Mouse (Mus musculus) megakaryocyte, adult 5-6 weeks (primary cell): ENCODE measurements around the gene Xrcc2. TPM values are rescaled to one million over a fixed set of nuclear protein-coding genes. Genes with fewer than 3 reads are reported as not detected.

ENCODE experiments used
- ATAC-seq: 2 replicates; pipeline ENCODE4 v1.8.0; 2016; ENCODE audit warnings: mild to moderate bottlenecking, inconsistent platforms; ENCODE audit not compliant: poor library complexity, severe bottlenecking
- total RNA-seq, 2 experiments: library from RNA; stranded (forward) in 1 of 2; stranded (reverse) in 1 of 2; fragments of 153-499, 151-499 nt in 1 of 2; fragments of 221-1000, 200-1000 nt in 1 of 2; gene quantifications; 2 replicates each; pipeline versions ENCODE4 v1.2.3 to v1.2.4; 2015 to 2017

Gene Xrcc2
- total RNA-seq, 2 experiments from 2014 or later = 6.8 to 8.1 TPM

DNA sequence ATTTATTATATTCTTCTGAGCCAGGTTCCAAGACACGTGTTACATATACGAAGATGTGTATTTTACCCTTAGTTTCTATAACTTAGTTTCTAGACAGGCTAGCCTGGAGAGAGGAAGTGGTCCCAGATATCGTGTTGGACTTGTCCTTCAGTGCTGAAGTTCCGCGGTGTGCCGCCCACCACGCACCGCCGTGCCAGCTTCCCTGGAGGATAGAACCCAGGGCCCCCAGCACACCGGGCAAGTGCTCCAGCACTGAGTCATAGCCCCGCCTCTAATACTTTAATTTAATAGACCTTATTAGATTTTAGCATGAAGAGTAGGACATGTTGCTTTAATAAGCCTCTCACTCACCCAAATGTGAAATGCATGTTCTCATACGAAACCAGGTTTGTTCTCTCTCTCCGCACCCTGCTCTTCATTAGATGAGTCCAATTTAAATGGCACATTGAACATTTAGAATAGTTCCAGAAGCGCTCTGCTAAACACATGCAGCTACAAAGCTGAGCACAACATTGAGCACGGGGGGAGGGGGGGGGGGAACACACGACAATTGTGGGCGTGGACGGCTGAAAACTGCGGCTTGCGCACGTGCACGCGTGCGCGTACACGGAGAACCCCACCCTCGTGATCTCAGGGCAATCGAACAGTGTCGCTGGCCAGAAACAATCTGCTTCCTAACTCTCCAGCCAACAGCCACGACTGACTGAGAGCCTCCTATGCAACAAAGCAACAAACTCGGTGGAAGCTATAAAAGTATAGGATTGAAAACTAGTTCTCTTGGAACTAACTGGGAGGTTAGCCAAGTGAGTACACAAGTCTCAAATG lies 33.7 kb downstream of the Xrcc2 start:
- ATAC-seq = no peak

DNA sequence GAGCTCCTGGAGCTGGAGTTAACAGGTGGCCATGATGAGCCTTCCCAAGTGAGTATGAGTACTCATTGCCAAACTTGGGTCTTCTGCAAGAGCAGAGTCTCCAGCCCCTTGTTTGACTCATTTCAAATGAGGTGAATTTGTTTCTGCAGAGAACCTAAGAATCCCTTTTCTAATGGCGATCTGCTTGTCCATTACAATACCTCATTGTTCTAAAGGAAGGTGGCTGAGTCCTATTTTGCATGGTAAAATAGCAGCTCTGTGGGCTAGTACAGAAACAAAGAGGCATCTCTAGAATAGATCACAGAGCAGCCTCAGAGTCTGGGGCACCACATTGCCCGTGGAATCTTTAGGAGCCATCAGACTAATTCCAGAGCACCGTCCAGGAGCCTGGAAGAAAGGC lies 34.6 kb downstream of the Xrcc2 start:
- no peak for ATAC-seq

DNA sequence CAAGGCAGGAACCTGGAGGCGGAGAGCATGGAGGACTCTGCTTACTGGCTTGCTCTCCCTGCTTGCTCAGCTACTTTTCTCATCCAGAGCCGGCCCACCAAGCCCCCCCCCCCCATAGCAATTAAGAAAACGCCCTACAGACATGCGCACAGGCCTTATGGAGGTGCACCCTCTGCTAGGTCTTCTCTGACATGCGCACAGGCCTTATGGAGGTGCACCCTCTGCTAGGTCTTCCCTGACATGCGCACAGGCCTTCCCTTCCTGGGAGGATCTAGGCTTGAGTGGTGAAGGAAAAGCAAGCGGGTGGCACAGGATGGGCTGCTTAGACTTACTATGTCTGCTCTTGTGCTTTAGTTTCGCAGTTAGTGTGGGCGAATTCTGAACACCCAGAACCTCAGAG lies 37.3 kb downstream of the Xrcc2 start:
- no peak for ATAC-seq

DNA sequence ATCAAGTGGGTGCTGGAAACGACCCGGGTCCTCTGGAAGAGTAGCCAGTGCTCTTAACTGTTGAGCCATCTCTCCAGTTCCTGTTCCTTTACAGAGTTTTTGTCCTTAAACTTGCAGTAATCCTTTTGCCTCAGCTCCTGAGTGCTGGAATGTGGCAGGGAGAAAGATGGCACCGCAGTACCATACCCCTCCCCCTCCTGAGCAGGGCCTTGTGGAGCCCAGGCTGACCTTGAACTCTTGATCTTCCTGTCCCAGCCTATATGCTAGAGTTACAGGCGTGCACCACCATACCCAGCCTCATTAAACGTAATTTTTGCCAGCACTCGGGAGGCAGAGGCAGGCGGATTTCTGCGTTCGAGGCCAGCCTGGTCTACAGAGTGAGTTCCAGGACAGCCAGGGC lies 38.9 kb downstream of the Xrcc2 start:
- ATAC-seq = no peak

DNA sequence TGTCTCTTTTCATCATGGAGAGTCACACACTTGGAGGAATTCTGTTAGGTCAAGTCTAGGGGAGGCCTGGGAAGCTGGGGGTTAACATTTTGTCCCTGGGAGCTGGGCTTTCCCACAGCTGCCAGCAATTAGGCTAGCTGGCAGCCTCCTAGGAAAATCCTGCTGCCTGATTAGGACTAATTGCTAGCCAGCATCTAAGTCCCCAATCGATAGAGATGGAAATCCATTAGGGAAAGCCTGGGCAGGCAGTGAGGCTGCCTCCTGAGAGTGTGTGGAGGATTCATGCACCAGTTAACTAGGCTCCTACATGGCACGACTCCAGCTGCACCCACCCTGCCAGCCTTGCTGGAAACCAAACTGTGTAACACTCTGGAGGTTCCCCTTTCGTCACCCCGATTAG lies 39.5 kb downstream of the Xrcc2 start:
- no peak; the same call in 1 of the 2 replicates for ATAC-seq

DNA sequence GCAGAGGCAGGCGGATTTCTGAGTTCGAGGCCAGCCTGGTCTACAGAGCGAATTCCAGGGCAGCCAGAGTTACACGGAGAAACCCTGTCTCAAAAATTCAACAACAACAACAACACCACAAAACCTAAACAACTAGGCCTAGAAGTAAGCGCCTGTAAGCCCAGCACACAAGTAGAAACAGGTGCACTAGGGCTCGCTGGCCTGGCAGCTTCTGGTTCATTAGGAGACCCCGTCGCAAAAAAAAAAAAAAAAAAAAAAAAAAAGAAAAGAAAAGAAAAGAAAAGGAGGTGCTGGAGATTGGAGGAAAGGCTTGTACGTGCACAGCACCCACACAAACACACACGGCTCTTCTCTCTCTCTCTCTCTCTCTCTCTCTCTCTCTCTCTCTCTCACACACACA lies 40.1 kb downstream of the Xrcc2 start:
- no peak for ATAC-seq

DNA sequence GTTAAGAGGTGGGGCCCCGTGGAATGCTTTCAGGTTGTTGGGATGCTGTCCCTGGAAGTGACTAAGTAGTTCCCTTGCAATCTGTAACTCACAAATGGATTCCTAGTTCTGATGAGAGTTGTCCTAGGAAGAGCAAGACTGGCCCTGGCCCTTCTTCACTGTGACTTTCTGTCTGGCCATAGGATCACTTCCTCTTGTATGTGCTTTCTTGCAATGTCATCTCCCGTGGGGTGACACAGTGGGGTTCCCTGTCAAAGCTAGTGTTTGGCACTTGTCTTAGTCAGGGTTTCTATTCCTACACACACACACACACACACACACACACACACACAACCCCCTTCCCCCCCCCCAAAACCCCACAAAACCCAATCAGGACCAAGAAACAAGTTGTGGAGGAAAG lies 42.5 kb downstream of the Xrcc2 start:
- ATAC-seq = peak; percentile 89

DNA sequence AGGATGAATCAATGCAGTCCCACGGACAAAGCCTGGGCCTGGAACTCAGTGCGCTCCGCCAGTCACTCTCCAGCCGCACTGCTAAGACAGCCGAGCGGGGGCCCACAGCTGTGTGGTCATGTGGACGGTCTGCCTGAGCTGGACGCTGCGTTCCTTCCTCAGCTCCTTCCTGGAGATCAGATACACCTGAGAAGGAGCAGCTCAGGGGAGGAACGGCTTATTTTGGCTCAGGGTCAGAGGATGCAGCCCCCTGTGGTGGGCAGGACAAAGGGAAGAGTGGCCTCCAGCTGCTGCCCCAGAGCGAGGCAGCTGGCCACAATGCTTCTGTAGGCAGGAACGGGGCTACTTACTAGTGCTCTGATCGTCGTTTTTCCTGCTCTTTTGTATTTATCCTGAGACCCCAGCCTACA lies 51.0 kb downstream of the Xrcc2 start:
- no peak for ATAC-seq

DNA sequence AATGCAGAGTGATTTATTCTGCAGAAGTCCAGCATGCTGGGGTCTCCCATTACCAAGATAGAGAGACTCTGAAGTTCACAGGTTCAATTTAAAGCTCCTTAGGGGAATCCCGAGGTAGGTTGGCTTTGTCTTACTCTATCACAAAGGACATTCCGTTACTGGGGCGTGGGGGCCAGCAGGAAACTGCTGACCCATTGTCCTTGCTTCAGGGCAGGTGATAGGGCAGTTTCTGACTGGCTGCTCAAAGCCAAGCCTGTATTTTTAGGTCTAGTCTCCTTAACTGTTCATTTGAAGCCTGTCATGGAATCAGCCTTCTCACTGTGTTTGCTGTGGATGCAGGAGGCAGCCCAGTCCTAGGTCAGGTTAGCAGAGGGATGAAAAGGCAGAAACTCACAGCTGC lies 52.2 kb downstream of the Xrcc2 start:
- ATAC-seq = no peak

DNA sequence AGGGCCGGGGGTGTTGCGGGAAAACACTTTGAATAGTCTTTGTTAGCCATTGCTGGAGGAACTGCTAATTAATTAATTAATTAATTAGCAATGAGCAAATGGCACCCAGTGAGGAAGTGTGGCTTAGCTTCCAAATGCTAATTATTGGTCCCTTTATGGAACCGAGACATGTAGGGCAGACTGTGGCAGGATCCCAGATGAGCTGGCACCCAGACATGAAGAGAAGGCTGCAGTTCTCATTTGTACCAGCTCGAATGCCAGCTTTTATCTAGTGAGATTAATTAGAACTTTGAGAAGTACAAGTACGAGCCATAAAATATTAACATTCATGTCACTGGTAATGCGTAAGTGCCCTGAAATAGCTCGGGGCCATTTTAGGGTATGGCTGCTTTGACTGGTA lies 53.2 kb downstream of the Xrcc2 start:
- no peak for ATAC-seq

DNA sequence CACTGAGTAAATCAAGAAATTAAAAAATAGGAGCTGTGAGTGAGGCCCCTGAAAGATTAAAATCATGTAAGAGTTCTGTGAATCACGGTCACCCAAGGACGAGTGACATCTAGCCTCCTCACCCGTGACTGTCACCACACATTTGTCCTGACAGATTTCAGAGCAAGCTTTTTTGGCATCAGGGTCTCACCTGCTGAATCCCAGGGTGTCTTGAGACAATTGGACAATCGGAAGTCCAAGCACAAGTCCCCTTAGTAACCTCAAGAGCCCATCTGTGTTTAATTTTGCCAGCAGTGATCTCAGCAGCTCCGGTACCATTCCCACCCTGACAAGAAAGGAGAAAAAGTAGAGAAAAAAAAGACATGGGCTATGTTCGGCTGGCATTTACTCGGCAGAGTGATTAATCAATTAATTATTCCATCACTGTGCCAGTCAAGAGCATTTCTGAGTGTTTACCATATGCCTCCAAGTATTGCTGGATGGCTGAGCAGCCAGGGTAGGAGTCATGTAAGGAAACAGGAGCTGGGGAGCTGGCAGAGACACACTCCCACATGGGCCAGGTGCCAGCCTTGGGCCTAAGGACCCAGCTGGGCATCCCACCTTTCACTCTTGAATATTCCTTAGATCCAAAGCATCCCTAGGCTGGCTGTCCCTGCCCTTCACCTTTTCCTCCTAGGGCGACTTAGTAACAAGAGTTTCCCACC lies 59.8 kb downstream of the Xrcc2 start:
- ATAC-seq = no peak

DNA sequence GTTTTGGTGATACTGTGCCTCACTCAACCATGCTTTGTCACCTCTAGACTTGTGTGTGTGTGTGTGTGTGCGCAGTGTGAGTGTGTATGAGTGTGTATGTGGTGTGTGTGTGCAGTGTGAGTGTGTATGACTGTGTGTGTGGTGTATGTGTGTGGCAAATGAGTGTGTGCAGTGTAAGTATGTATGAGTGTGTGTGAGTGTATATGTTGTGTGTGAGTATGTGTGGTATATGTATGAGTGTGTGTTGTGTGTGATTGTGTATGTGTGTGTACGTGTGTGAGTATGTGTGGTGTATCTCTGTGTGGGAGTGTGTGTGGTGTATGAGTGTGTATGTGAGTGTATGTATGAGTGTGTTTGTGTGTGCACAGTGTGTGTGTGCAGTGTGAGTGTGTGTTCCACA lies 61.1 kb downstream of the Xrcc2 start:
- no peak for ATAC-seq

DNA sequence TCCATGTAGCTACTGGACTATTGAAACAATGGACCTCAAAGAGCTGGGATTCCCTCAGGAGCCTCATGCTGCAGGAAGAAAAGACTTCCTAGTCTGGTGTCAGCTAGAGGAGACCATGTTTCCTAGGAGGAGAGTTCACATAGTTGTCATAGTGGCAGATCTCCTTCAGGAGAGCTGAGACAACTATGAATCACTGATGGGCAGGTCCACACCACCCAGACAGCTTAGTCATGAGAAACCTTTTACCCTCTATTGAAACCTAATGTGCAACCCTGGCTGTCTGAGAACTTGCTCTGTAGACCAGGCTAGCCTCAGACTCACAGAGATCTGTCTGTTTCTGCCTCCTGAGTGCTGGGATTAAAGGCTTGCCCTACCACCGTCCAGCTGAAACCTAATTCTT lies 62.9 kb downstream of the Xrcc2 start:
- no peak for ATAC-seq

Other genes with a start within 250 kb of the Xrcc2 start
- 47.2 and 57.6 TPM in 2 replicates for gene Kmt2c, start 207.0 kb downstream of the Xrcc2 start, total RNA-seq (2015)
- 43.5 and 58.5 TPM in 2 replicates for gene Kmt2c, start 207.0 kb downstream of the Xrcc2 start, total RNA-seq (2017)
- gene Cct8l1, start 189.8 kb downstream of the Xrcc2 start, total RNA-seq (2015) = not detected in 2 replicates
- gene Cct8l1, start 189.8 kb downstream of the Xrcc2 start, total RNA-seq (2017) = 0.11 TPM in 1 of 2 replicates, not detected in the other
- 0.07 TPM in 1 of 2 replicates, not detected in the other for gene Actr3b, start 54.2 kb upstream of the Xrcc2 start, total RNA-seq (2015)
- gene Actr3b, start 54.2 kb upstream of the Xrcc2 start, total RNA-seq (2017) = not detected in 2 replicates
- gene Gm21663, start 236.6 kb upstream of the Xrcc2 start, total RNA-seq (2015) = not detected in 2 replicates
- not detected in 2 replicates for gene Gm21663, start 236.6 kb upstream of the Xrcc2 start, total RNA-seq (2017)
- not detected in 2 replicates for gene Gm21671, start 248.6 kb upstream of the Xrcc2 start, total RNA-seq (2015)
- not detected in 2 replicates for gene Gm21671, start 248.6 kb upstream of the Xrcc2 start, total RNA-seq (2017)